Mouse (Mus musculus): ENCODE results near the gene Morc4.

GRCm38 (mm10) chrX:139877936-139878335, 6.5 kb upstream of the Morc4 start:
- TF ChIP-seq CTCF (IDR thresholded peaks at IDR 0.05; ENCODE audit: borderline replicate concordance, extremely low read depth, insufficient read depth, insufficient read length) (no peak), POLR2A (IDR thresholded peaks at IDR 0.05; ENCODE audit: borderline replicate concordance, extremely low read depth, insufficient read depth, insufficient read length, poor library complexity, severe bottlenecking) (no peak)
